Mouse (Mus musculus): ENCODE measurements at regions not wholly inside any gene's neighbourhood (a gene's known extent, or its start where the extent isn't known, plus 50 kb on each side); places are given as distances from the start of the nearest gene placed in this dataset.

DNA sequence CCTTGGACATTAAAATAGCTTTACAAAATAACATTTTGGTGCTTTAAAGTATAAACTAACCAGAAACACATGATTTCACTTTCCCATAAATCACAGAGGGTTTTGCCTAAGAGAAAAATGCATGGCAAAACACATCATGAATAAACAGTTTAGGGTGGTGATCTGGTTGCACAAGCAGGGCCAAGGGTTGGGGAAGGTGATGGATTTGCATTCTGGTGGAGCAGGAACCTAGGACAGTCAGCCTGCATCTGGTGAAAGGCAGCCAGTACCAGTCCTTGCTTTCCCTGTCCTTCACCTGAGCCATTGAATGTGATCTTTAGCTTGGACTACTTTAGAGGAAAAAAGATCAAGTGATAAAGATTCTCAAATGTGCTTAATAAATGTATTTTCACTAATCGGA, 138.1 kb downstream of the Fgf9 start:
- Histone ChIP-seq H3K27me3 (ENCODE audit: control insufficient read depth, insufficient read depth, low read length) (no peaks in the 10 kb centered on the region), H3K9ac (ENCODE audit: low read length) (no peak overlapping the region), H3K4me2 (ENCODE audit: low read depth, low read length) (no peak overlapping the region), H3K9me3 (replicated peaks; ENCODE audit: control insufficient read depth, low read length) (no peaks in the 10 kb centered on the region), H3K36me3 (ENCODE audit: control insufficient read depth, insufficient read depth, low read length) (no peaks in the 10 kb centered on the region), H3K4me1 (ENCODE audit: control insufficient read depth, insufficient read depth, low read length) (no peaks in the 10 kb centered on the region), H3K4me3 (replicated peaks; ENCODE audit: low read length) (no peak overlapping the region), H3K27ac (ENCODE audit: low read length) (no peak overlapping the region)
- no peak for ATAC-seq (ENCODE audit: insufficient read depth, low FRiP score)
- WGBS: 91% methylated on average over 1 of the region's 1 CpGs

DNA sequence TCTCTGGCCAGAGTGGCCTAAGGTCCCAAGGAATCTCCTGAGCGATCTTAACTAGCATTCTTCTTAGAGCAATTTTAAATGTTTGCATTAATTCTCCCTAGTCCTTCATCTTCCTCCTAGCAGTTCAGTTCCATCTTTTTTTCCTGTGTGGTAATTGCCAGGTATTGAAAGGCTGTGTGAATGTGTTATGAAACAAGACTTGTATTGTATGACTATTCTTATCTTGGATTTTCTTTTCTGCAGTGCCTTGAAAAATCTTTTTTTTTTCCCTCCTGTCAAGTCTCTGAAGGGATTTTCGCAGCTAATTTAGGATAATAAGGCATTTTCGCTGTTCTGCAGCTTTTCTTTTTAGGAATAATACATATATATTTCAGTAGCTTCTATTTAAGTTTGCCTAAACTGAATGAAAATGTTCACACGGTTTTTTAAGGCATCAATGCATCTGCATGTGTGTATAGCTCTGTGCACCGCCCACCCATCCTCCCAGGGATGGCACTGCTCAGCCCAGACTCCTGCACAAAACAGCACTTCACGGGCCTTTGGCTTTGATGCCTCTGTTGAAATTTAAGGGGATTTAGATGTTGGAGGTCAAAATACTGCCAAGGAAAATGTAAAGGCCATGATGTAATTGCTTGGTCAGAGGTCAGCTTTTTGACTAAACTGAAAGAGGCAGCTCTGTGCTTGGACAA, 132.4 kb downstream of the Fgf9 start:
- Histone ChIP-seq H3K9ac (ENCODE audit: low read length) (no peak overlapping the region), H3K27ac (ENCODE audit: low read length) (no peak overlapping the region), H3K9me3 (replicated peaks; ENCODE audit: control insufficient read depth, low read length) (no peaks in the 10 kb centered on the region), H3K27me3 (ENCODE audit: control insufficient read depth, insufficient read depth, low read length) (no peaks in the 10 kb centered on the region), H3K36me3 (ENCODE audit: control insufficient read depth, insufficient read depth, low read length) (no peaks in the 10 kb centered on the region), H3K4me3 (replicated peaks; ENCODE audit: low read length) (no peak overlapping the region), H3K4me2 (ENCODE audit: low read depth, low read length) (no peak overlapping the region), H3K4me1 (ENCODE audit: control insufficient read depth, insufficient read depth, low read length) (no peaks in the 10 kb centered on the region)
- ATAC-seq (ENCODE audit: insufficient read depth, low FRiP score): no peak
- 72% methylated on average over 6 of the region's 6 CpGs for WGBS

DNA sequence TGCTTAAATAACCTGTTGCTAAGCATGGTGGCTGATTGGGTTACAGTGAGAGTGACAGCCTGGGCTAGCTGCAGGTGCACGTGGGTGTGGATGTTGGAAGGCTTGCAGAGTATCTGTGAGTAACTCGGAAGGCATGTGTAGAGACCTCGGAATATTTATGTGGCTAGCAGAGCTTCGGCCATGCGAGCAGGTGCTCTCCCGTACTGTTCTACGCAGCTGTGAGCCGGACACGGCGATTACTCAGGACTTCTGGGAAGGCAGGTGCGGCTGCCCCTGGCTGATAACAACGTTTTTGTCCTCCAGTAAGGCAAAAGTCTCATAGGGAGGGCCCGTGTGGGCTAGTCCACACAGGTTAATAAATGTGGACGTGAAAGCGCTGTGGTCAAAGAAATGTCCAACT, 119.6 kb downstream of the Fgf9 start:
- H3K9ac ChIP-seq (ENCODE audit: low read length): no peak overlapping the region
- peak overlapping the region; percentile 41; the same call in 1 of the 2 replicates for H3K27ac ChIP-seq (ENCODE audit: low read length)
- no peaks in the 10 kb centered on the region for H3K36me3 ChIP-seq (ENCODE audit: control insufficient read depth, insufficient read depth, low read length)
- no peaks in the 10 kb centered on the region for H3K27me3 ChIP-seq (ENCODE audit: control insufficient read depth, insufficient read depth, low read length)
- WGBS: 58% methylated on average over 15 of the region's 15 CpGs
- no peaks in the 10 kb centered on the region for H3K9me3 ChIP-seq (replicated peaks; ENCODE audit: control insufficient read depth, low read length)
- ATAC-seq (ENCODE audit: insufficient read depth, low FRiP score): peak; percentile 82; the same call in 1 of the 2 replicates
- H3K4me3 ChIP-seq (replicated peaks; ENCODE audit: low read length): no peak overlapping the region
- peaks cover 2% of the 10 kb centered on the region; the same call in 1 of the 2 replicates for H3K4me1 ChIP-seq (ENCODE audit: control insufficient read depth, insufficient read depth, low read length)
- H3K4me2 ChIP-seq (ENCODE audit: low read depth, low read length): no peak overlapping the region

DNA sequence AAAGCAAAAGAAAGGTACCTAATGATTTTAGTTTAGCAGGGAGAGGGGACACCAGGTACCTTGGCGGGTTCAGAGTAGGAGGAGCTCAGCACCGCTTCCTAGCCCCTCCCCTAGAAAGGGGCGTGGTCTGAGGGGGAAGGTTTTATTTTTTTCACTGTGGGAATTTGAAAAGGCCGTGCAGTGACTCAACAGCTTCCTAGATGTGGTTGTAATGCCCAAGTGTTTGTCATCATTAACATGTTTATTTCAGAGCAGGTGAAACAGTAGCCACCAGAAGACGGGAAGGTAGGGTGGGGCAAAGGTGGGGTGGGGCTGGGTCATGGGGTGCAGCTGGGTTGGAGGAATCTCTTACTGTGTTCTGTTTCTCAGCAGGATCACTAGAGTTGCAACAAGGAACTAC, 112.5 kb downstream of the Fgf9 start:
- Histone ChIP-seq H3K4me1 (ENCODE audit: control insufficient read depth, insufficient read depth, low read length) (no peaks in the 10 kb centered on the region), H3K36me3 (ENCODE audit: control insufficient read depth, insufficient read depth, low read length) (no peaks in the 10 kb centered on the region), H3K4me3 (replicated peaks; ENCODE audit: low read length) (no peak overlapping the region), H3K27me3 (ENCODE audit: control insufficient read depth, insufficient read depth, low read length) (no peaks in the 10 kb centered on the region), H3K9me3 (replicated peaks; ENCODE audit: control insufficient read depth, low read length) (no peaks in the 10 kb centered on the region), H3K9ac (ENCODE audit: low read length) (no peak overlapping the region), H3K4me2 (ENCODE audit: low read depth, low read length) (no peak overlapping the region), H3K27ac (ENCODE audit: low read length) (no peak overlapping the region)
- 54% methylated on average over 5 of the region's 5 CpGs for WGBS
- ATAC-seq (ENCODE audit: insufficient read depth, low FRiP score): no peak

DNA sequence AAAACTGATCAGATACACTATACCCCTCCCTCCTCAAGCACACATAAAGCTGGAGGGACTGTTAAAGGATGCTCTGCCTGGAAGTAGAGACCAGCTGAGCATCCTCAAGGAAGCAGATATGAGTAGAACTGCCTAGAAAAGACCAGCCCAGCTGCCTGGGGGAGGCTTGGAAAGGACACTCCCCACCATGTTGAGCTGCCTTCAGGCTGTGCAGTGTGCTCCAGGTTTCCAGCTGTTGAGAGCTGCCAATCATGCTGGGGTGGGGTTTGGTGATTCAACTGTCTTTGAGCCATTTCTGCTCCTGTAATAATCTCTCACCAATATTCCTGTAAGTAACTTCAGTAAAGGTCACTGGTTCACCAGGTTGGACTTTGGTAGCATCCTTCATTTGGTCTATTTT, 110.4 kb downstream of the Fgf9 start:
- H3K27me3 ChIP-seq (ENCODE audit: control insufficient read depth, insufficient read depth, low read length): no peaks in the 10 kb centered on the region
- no peak overlapping the region for H3K9ac ChIP-seq (ENCODE audit: low read length)
- H3K4me1 ChIP-seq (ENCODE audit: control insufficient read depth, insufficient read depth, low read length): no peaks in the 10 kb centered on the region
- no peaks in the 10 kb centered on the region for H3K9me3 ChIP-seq (replicated peaks; ENCODE audit: control insufficient read depth, low read length)
- ATAC-seq (ENCODE audit: insufficient read depth, low FRiP score): no peak
- H3K4me3 ChIP-seq (replicated peaks; ENCODE audit: low read length): no peak overlapping the region
- no peaks in the 10 kb centered on the region for H3K36me3 ChIP-seq (ENCODE audit: control insufficient read depth, insufficient read depth, low read length)
- H3K27ac ChIP-seq (ENCODE audit: low read length): no peak overlapping the region
- no peak overlapping the region for H3K4me2 ChIP-seq (ENCODE audit: low read depth, low read length)

DNA sequence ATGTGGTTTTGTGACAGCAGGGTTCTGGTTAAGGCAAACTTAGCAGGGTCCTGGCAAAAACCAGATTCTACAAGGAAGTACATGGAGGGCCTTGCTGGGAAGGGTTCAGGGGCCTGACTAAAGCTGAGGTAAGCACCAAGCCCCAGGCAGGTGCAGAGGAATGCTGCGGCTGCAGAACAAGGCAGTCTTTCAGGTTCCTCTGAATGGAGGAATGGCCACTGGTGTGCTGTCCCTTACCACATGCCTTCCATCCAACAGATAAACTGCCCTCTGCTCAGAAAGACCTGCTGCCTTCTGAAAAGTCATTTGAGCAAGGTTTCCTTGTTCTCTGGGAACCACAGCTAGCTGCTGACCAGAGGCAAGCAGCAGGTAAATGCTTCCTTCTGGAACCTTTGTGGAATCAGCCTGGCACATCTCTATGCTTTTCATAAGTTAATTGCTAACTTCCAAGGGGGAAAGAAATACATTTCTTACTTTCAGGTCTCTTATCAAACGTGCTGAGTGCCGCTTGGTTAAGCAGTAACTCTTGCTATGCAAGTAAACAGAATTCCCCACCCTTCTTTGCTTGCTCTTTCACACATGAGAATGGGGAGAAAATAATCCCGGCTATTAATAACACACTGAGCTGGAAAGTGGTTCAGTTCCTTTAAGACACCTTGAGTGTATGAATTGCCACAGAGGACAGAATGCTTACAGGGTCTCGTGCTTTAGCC, 105.5 kb downstream of the Fgf9 start:
- Histone ChIP-seq H3K27ac (ENCODE audit: low read length) (peak overlapping the region; percentile 92), H3K4me2 (ENCODE audit: low read depth, low read length) (no peak overlapping the region), H3K27me3 (ENCODE audit: control insufficient read depth, insufficient read depth, low read length) (no peaks in the 10 kb centered on the region), H3K9ac (ENCODE audit: low read length) (no peak overlapping the region), H3K9me3 (replicated peaks; ENCODE audit: control insufficient read depth, low read length) (no peaks in the 10 kb centered on the region), H3K4me1 (ENCODE audit: control insufficient read depth, insufficient read depth, low read length) (no peaks in the 10 kb centered on the region), H3K36me3 (ENCODE audit: control insufficient read depth, insufficient read depth, low read length) (no peaks in the 10 kb centered on the region), H3K4me3 (replicated peaks; ENCODE audit: low read length) (no peak overlapping the region)
- peak; percentile 83 for ATAC-seq (ENCODE audit: insufficient read depth, low FRiP score)
- WGBS: 57% methylated on average over 5 of the region's 5 CpGs

DNA sequence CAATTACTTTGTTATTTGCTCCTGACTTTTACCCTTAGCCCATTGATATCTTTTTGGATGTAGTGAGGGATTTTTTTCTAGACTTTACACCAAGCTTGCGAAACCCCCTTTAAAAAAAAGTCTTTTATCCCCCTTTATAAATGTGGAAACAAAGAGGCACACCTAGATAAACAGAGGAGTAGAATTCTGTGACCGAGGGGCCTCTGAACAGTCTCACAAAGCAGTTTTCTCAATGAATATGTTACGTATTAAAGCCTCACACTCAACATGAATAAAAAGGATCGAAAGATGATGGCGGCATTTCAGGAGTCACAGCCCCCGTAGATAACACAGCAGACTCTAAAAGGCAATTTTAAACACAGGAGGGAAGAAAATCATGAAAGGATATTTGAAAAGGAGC, 104.2 kb downstream of the Fgf9 start:
- Histone ChIP-seq H3K4me1 (ENCODE audit: control insufficient read depth, insufficient read depth, low read length) (no peaks in the 10 kb centered on the region), H3K9ac (ENCODE audit: low read length) (no peak overlapping the region), H3K27me3 (ENCODE audit: control insufficient read depth, insufficient read depth, low read length) (no peaks in the 10 kb centered on the region), H3K4me3 (replicated peaks; ENCODE audit: low read length) (no peak overlapping the region), H3K27ac (ENCODE audit: low read length) (0 out of 2 replicates have a peak overlapping the region, but pooled peaks have one; percentile 71), H3K36me3 (ENCODE audit: control insufficient read depth, insufficient read depth, low read length) (no peaks in the 10 kb centered on the region), H3K9me3 (replicated peaks; ENCODE audit: control insufficient read depth, low read length) (no peaks in the 10 kb centered on the region), H3K4me2 (ENCODE audit: low read depth, low read length) (no peak overlapping the region)
- ATAC-seq (ENCODE audit: insufficient read depth, low FRiP score): no peak
- WGBS: 55% methylated on average over 6 of the region's 6 CpGs

DNA sequence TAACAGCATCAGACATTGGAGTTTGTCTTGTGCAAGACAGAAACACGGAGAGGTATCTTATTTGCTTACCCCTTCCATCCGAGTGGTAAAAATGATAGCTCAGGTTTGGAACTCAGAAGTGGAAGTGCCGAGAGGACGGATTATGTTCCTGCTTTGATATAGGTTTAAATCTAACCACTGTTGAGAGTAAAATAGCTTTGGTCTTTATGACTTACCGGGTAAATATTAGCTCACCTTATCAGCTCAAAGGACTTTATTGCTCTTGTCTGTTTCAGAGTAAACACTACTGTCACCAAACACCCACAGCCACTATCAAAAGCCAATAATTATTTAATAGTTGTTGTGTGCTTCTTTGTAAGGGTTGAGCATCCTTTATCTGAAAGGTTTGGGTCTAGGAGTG, 98.6 kb downstream of the Fgf9 start:
- Histone ChIP-seq H3K4me2 (ENCODE audit: low read depth, low read length) (no peak overlapping the region), H3K4me3 (replicated peaks; ENCODE audit: low read length) (no peak overlapping the region), H3K9ac (ENCODE audit: low read length) (no peak overlapping the region), H3K9me3 (replicated peaks; ENCODE audit: control insufficient read depth, low read length) (no peaks in the 10 kb centered on the region), H3K27ac (ENCODE audit: low read length) (no peak overlapping the region), H3K27me3 (ENCODE audit: control insufficient read depth, insufficient read depth, low read length) (no peaks in the 10 kb centered on the region), H3K4me1 (ENCODE audit: control insufficient read depth, insufficient read depth, low read length) (no peaks in the 10 kb centered on the region), H3K36me3 (ENCODE audit: control insufficient read depth, insufficient read depth, low read length) (no peaks in the 10 kb centered on the region)
- WGBS: 49% methylated on average over 5 of the region's 5 CpGs
- no peak for ATAC-seq (ENCODE audit: insufficient read depth, low FRiP score)
